Mouse (Mus musculus) cerebellum, adult 8-10 months (tissue): ENCODE measurements around the gene Prss53.
"Not testable (repeated sequence)": the region's sequence is repeated elsewhere in the genome, so short reads cannot be mapped to it uniquely, and the experiment has no call there.

Experiments used
- DNase-seq: peaks from one replicate; pipeline ENCODE4 v3.0.0; 2022

The Prss53 gene

DNA sequence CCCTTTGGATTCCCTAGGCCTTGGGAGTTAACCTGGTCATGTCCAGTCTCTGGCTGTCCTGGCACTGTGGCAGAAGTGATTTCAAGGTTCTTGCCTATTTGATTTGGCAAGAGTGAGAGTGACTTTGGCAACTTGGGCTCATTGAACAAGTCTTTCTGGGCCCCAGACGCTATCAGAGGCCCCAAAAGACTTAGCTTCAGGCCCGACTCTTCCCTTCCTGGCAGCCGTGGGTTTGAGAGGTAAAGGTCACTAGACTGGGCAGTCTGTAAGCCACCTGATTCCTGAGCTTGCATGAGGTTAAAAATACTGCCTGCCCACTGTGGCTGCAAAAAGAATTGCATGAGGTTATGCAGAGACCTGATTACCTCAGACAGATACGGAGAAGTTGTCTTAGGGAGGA is 17.9 kb upstream of the Prss53 start:
- no peak for DNase-seq

DNA sequence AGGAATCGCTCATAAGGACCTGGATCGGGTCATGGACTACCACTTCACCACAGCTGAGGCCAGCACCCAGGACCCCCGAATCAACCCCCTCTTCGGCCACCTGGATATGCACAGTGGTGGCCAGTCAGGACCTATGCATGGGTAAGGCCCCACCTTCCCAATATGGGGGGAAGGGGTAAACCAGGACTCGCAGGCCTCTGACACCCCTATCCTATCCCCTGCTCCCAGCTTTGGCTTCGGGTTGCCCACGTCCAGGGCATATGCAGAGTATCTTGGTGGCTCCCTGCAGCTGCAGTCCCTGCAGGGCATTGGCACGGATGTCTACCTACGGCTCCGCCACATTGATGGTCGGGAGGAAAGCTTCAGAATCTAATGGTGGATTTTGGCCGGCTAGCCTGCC is 17.2 kb upstream of the Prss53 start:
- DNase-seq = no peak

DNA sequence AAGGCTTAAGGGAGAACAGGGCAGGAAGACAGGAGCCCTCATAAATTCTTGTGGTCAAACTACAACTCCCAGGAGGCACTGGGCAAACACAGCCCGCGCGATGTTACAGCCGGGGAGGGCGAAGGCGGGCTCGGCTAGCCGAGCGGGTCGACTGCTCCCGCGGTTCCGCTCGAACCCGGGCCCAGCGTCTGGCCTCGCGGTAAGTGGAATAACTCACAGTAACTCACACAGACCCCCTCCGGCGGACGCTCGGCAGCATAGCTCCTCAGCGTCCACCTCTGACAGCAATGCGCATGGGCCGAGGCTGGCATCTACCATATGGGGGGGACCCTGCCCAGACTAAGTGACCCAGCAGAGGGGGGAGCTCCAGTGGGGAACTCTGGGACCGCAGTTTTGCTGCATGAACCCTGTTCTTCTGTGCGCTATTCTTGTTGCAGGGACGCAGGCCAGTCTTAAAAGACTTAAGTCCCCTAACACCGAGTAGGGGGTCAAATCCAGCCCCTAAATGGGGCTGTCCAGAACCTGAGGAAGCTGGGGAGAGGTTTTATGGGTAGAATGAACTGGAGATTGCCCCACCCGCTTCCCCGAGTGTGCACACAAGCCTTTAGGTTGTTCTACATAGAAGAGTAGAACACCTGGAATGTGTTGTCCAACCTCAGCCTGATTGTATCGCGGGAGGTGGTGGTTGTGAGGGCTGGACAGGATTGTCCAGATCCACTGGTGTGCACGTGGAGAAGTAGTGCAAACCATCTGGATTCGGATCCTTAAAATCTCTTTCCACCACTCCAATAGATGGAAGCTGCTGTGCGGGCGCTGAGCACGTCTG is 13.4 kb upstream of the Prss53 start, which contains the start of gene Bckdk:
TSS of gene Bckdk (plus strand) at position 112 of the 826 bp plus-strand sequence.
- DNase-seq = peak; percentile 71

DNA sequence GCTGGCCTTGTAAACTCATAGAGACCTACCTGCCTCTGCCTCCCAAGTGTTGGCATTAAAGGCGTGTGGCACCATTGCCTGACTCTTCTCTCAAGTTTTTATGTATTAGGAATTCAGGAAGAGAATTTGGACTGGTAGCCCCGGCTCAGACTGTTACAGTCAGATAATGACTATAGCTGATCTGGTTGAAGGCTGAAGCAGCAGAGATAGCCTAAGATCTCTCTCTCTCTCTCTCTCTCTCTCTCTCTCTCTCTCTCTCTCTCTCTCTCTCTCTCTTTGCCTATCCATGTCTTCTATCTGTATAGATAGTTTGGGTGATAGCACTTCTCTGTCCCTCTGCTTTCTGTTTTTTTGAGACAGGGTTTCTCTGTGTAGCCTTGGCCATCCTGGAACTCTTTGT is 11.0 kb upstream of the Prss53 start:
- DNase-seq = no peak

DNA sequence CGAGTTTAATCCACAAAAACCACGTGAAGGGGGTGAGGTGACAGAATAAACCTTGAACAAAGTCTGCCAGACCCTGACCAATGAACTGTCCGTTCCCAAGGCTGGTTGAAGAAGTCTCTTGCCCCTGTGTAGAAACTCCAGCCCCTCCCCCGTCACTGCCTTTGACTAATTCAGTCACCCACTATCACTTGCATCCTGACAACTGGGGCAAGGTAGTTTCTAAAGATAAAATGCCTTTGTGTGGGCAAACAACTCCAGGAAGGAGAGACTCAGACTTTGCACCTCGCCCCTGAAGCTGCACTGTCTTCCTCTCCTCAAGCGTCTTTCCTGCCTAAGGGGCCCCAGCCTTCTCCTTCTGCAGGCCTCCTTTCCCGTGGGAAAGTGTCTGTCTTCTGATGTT is 9.2 kb upstream of the Prss53 start:
- DNase-seq = no peak

DNA sequence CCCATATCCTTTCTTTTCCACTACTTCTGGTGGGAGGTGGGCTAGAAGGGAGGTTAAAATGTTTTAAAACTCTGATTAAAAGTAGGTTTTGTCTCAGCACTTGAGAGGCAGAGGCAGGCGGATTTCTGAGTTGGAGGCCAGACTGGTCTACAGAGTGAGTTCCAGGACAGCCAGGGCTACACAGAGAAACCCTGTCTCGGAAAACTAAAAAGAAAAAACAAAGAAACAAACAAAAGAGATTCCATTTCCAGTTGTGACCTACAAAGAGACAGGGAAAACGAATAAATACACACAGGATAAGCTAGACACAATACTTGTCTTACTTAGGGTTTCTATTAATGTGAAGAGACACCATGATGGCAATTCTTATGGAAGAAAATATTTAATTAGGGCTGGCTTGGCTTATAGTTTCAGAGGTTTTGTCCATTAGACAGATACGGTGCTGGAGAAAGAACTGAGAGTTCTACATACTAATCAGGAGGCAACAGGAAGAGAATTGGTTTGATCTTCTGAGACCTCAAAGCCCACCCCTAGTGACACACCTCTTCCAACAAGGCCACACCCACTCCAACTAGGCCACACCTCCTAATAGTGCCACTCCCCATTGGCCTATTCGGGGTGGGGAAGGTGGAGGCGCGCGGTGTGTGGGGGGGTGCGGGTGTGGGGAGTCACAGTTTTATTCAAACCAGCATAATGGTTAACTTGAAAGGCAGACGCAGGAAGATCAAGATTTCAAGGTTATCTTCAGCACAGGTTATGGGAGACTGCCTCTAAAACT is 7.6 kb upstream of the Prss53 start:
- DNase-seq = no peak

DNA sequence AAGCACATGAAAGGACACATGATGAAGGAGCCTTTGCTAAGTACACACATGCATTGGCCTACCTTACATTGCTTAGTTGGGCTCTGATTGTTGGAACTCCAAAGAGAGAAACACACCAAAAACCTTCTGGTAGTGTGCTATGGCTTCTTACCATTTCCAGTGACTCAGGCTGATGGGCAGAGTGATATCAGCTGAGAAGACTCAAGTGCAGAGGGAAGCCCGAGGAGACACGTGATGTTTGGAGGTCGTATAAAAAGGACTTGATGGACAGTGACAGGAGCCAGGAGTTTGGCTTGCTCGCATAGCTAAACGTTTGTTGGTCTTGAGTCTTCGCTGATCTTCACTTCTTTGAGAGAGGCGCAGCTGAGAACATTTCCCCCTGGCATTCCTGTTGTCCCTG is 6.8 kb upstream of the Prss53 start:
- DNase-seq = no peak

DNA sequence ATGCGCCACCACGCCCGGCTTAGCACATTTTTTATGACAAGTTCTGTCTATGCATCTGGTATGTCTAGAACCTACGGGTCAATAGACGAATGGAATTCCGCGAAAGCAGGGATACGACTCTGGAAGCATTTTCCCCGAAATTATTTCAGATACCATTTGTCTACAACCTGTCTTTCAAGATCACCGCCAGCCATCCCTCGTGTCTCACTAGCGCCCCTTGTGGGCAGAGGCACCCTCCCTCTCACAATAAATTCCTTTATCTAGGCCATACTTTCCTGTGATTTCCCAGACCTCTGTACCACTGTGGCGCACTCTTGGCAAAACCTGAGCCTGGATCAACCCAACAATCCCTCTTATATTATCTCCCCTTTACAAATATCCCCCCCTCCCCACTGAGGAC is 5.6 kb upstream of the Prss53 start:
- peak; percentile 73 for DNase-seq

DNA sequence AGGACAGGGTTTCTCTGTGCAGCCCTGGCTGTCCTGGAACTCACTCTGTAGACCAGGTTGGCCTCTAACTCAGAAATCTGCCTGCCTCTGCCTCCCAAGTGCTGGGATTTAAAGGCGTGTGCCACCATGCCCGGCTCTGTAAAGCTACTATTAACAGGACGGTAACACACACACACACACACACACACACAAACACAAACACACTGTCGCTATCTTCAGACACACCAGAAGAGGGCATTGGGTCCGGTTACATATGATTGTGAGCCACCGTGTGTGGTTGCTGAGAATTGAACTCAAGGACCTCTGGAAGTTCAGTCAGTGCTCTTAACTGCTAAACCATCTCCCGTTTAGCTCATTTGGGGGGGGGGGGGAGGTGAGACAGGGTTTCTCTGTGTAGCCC is 5.1 kb upstream of the Prss53 start:
- not testable (repeated sequence) for DNase-seq

DNA sequence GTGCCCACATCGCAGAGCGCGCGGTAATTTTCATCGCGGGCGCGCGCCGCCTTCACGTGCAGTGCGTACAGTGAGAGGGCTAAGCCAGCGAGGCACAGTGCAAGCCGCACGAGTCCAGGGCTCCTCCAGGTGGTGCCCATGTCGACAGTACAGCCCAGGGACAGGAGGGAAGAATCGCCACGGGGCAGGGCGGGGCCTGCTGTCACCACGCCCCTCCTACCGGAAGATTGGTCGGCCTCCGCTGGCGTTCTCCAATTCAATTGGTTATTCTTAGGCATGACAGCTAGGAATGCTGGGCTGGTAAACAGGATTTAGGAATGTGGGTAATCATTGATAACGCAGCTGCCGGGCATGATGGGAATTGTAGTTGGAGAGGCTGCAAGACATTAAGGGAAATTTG is 4.7 kb upstream of the Prss53 start, which contains the start of the genes Gm21974 and Vkorc1:
TSS of gene Gm21974 (minus strand) at position 13 of the 400 bp plus-strand sequence.
TSS of gene Vkorc1 (minus strand) at position 176 of the 400 bp plus-strand sequence.
- DNase-seq = peak; percentile 96

DNA sequence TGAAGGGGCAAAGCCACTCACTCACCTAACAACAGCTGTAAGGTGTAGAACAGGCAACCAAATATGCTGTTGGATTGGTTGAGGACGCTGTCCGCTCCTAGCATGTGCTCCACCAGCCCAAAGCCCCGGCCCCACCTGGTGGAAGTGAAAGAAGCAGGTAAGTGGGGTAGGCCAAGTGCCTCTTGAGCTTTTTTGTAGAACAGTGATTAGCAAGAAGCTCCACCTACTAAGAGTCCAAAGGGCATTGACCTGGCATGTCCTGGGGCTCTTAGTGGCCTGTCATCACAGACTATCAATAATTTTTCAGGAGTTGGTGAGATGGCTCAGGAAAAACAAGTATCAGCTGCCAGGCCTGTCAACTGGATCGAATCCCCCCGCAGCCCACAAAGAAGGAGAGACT is 3.7 kb upstream of the Prss53 start:
- DNase-seq = no peak

DNA sequence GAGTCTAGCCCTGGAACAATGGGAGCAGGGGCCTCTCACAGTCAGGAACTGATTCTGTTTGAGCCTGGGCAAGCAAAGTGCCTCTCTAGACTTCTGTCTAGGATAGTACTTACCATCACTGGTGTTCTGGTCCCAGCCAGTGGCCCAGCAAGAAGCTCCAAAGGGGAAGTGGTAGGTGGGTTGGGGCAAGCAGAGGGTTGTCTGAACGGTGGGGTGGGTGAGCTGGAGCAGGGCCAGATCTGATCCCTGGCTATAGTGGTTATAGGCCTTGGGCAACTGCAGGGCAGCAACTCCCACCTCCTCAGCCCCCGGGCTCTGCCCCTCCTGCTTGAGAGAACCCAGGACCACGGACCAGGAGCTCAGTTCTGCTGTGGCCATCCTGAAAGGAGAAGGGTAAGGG is 1.9 kb downstream of the Prss53 start:
- DNase-seq = no peak

DNA sequence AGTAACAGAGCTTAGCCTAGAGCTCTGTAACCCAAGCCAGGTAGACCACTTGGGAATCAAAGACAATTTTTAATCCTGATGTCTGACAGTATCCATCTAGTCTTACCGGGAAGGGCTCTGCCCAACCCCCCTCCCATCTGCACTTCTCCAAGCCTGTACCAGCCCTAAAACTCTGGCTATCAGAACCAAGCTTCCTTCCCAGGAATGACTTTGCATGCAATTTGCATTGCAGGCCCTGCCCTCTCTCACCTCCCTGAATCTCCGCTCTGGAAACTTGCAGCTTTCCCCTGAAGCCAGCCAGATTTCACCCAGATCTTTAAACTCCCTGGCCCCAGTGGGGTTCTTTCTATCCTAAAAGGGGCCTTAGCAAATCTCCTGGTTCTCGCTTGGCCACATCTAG is 3.0 kb downstream of the Prss53 start:
- DNase-seq = no peak

DNA sequence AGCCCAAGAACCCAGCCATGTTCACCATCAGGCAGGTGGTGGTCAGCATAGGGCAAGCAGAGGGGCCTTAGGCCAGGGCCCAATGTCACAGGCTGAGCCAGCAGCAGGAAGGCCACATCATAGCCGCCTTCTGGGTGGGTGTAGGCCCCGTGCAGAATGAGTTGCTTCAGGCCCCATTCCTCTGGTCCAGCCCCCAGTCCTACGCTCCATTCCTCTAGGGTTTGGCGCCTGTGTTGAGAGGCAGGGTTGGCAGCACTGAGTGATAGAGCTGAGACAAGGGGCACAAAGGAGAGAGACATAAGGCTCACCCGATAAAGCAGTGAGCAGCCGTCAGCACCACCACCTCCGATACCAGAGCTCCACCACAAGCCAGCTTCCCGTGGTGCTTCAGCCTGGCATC is 3.6 kb downstream of the Prss53 start:
- no peak for DNase-seq

DNA sequence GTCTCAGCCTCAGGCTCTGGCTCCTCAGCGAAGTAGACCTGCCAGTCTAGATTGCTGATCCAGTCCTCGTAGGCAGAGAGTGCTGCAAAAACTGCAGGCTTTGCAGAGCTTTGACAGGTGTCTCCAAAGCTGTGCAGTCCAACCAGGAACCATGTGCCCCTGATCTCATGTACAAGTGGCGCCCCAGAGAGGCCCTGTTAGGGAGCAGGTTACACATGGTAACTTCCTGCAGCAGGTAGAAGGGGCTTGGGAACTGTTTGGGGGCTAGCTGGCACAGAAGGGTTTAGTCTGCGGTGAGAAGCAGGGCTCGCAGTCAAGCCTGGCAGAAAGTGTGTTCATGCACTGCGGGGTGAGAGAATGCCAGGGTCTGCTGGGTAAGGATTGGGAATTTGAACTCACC is 4.2 kb downstream of the Prss53 start:
- DNase-seq = no peak

DNA sequence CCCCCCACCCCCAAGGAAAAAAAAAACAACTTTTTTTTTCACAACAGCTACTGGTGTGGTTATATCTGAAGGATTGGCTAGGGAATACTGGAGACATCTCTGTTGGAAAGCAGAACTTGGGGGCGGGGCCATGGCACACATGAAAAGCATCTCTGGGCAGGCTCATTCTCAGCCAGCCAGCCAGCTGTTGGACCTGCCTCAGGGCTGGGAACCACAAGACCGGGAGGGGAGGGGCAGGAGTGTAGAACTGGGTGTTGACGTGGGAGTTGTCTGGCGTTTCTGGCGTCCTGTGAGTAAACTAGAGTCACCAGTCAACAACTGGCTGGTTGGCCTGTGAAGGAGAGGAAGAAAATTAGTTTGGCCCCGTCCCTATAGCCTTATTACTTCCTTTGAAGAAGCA is 4.8 kb downstream of the Prss53 start:
- DNase-seq = no peak

DNA sequence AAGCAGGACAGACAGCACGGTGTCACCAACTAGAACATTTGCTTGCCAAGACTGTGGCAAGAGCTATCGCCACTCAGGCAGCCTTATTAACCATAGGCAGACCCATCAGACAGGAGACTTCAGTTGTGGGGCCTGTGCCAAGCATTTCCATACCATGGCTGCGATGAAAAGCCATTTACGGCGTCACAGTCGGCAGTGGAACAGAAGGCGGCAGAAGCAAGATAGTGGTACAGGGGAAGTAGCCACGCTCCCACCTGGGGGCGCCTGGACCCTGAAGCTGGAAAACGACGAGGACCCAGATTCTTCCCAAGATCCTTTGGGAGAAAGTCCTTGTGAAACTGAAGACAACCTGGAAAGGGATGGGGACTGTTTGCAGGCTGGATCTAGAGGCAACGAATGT is 10.3 kb downstream of the Prss53 start:
- DNase-seq = no peak

DNA sequence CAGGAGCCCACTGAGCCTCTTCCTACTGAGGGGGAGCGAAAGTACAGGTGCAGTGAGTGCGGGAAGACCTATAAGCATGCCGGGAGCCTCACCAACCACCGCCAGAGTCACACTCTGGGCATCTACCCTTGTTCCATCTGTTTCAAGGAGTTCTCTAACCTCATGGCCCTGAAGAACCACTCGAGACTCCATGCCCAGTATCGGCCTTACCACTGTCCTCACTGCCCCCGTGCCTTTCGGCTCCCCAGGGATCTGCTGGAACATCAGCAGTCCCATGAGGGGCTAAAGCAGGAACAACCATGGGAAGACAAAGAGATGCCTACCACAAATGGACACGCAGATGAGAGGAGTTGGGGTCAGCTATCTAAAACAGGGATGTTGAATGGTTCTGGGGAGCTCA is 11.5 kb downstream of the Prss53 start:
- no peak for DNase-seq

DNA sequence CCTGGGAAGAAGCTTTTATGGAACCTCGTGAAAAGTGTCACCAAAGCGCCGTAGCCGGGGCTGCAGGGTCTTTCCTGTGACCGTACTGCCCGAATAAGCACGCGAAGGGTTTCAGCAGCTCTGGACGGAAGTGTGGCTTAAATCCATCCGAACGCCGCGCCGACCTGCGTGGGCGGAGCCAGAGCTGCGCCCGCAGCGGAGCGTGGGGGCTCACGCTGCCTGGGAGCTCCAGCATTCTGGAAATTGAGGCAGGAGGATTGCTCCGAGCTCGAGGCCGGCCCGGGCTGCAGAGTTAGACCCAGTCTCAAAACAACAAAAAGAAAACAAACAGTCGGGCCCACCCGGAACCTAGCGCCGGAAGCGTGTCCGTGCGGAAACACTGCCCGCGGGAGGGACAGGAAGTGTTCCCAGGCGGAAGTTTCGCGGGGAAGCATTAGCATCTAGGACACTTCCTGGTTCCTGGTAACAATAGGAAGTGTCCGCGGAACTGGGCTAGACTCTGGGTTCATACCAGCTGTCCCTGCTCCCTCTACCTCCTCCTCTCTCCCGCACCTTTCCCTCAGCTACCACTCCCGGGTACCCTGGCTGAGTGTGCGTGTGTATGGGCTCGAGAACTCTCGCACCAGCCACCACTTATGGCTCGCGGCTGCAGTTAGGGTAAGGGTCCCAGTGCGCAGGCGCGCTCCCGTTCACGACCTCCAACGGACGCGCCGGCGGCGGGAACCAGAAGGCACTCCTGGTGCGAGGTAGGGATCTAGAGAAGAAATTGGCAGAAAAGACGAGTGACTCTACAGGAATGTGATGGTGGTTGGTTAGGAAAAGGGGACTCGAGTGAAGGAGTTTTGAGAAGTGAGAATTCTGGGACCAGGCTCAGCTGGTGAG is 14.1 kb downstream of the Prss53 start, which contains the start of gene Zfp668:
TSS of gene Zfp668 (minus strand) at position 362 of the 882 bp plus-strand sequence.
- DNase-seq = peak; percentile 88

DNA sequence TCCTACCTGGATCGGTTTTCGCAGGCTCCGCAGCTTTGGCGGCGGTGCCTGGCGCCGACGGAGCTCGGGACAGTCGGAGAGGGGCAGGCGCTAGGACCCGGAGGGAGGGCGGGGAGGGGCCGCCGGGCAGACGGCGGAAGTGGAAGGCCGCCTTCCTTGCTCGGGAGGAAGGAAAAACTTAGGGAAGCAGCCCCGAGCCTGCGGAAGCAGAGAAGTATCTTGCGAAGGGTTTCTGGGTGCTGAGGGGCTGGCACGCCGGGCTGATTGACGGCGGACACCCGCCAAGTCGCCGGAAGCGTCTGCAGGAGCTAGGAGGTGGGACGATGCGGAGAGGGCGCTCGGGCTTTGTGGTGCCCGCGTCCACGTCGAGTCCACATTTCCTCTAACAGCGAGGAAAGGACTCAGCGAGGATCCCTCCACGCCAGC is 14.7 kb downstream of the Prss53 start, which contains the start of gene Zfp646:
TSS of gene Zfp646 (plus strand) at position 181 of the 426 bp plus-strand sequence.
- no peak for DNase-seq

DNA sequence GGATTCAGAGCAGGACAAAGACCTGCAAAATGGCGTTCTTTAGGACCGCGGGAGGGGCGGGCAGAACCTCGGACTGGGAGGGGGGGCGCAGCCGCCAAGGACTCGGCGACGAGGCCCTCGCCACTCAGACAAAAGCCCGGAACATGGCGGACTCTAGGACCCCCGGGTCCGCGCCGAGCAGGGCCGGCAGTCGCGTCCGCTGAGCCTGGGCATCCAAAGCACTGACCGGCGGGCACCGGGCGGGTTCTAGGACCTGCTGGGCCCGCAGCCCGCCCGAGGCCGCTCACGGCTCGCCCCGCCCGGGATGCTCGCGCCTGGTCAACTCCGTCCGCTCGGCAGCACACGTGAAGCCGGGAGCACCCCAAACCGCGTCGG is 15.2 kb downstream of the Prss53 start:
- DNase-seq = peak; percentile 94

DNA sequence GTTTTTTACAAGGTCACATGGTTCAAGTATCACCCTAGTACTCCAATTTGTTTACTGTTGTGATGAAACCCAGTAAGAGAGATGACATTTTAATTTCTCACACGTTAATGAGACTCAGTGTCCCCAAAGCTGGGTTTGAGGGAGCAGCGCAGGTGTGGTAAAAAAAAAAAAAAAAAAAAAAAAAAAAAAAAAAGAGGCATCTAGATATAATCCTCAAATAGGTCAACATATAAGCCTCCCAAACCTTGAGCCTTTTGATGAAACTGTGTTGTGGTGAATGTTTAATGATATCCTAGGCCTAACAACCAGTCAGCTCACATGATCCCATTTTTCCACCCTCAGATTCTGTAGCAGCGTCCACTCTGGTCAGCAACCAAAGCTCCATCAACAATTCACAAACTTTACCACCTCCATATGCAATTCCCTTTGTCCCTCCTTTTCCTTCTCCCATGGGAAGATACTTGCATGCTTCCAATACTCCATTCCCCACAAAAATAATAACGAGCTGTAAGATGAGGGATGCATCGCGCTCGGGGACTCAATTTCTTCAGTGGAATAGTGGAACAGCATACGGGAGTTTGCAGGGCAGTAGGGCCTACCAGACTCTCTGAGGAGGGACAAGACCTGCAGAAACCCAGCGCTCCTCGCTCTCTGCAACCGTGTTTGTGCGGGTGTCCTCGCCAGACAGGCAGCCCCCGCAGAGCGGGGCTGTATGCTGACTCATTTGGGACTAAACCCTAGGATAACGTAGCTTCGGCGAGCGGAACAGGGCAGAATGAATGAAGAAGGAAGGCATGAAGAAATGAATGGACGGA is 15.8 kb downstream of the Prss53 start:
- no peak for DNase-seq
